Mouse (Mus musculus): ENCODE results near the gene Gm10128. TPM values are rescaled to one million over a fixed set of nuclear protein-coding genes. Genes with fewer than 3 reads are reported as not detected.
"Not testable (repeated sequence)": the region's sequence is repeated elsewhere in the genome, so short reads cannot be mapped to it uniquely, and the experiment has no call there.

Gm10128 gene
- total RNA-seq (2012; rRNA removed) (not detected in 2 replicates), total RNA-seq (2014; rRNA removed) (not detected in 2 replicates), polyA plus RNA-seq (2012; ENCODE audit: insufficient read length, low read depth) (not detected in 2 replicates)

GRCm38 (mm10) chr14:7643872-7644271 lies at the start of gene Gm10128:
Gm10128 (minus strand) TSS chr14:7643972.
- H3K4me2 ChIP-seq (ENCODE audit: insufficient read depth, low read depth, poor library complexity, severe bottlenecking); in situ Hi-C loops (cut with MboI; ENCODE audit: low pct_ligation_motif_present, low pct_unique_long_range_greater_than_20kb, low sequenced_read_pairs); H3K4me1 ChIP-seq (ENCODE audit: control insufficient read depth in 1 of 2, insufficient read depth in 2 of 2); H3K27ac ChIP-seq (ENCODE audit: insufficient read depth, low read depth); DNase-seq (ENCODE audit: extremely low read depth); H3K27me3 ChIP-seq (replicated peaks); H3K9ac ChIP-seq (ENCODE audit: insufficient read depth, low read depth); H3K9me3 ChIP-seq (replicated peaks; ENCODE audit: low read length); H3K79me2 ChIP-seq (replicated peaks; ENCODE audit: control insufficient read depth, extremely low read depth, insufficient read depth, poor library complexity, severe bottlenecking); H3K4me3 ChIP-seq (replicated peaks in 1 of 3; ENCODE audit: low read depth in 2 of 3, low read length in 2 of 3, poor library complexity in 1 of 3); dilution Hi-C loops (cut with MboI; ENCODE audit: extremely low pct_ligation_motif_present, extremely low pct_unique_long_range_greater_than_20kb, low sequenced_read_pairs); H3K36me3 ChIP-seq (replicated peaks in 1 of 2; ENCODE audit: control insufficient read depth in 1 of 2, insufficient read depth in 1 of 2, low read length in 1 of 2): not testable (repeated sequence)

GRCm38 (mm10) chr14:7681170-7681569 lies 37.4 kb upstream of the Gm10128 start:
- H3K4me1 ChIP-seq (ENCODE audit: control insufficient read depth in 1 of 2, insufficient read depth in 2 of 2); H3K79me2 ChIP-seq (replicated peaks; ENCODE audit: control insufficient read depth, extremely low read depth, insufficient read depth, poor library complexity, severe bottlenecking); H3K9me3 ChIP-seq (replicated peaks; ENCODE audit: low read length); H3K4me3 ChIP-seq (replicated peaks in 1 of 3; ENCODE audit: low read depth in 2 of 3, low read length in 2 of 3, poor library complexity in 1 of 3); dilution Hi-C loops (cut with MboI; ENCODE audit: extremely low pct_ligation_motif_present, extremely low pct_unique_long_range_greater_than_20kb, low sequenced_read_pairs); H3K36me3 ChIP-seq (replicated peaks in 1 of 2; ENCODE audit: control insufficient read depth in 1 of 2, insufficient read depth in 1 of 2, low read length in 1 of 2); H3K27me3 ChIP-seq (replicated peaks); in situ Hi-C loops (cut with MboI; ENCODE audit: low pct_ligation_motif_present, low pct_unique_long_range_greater_than_20kb, low sequenced_read_pairs); DNase-seq (ENCODE audit: extremely low read depth); H3K9ac ChIP-seq (ENCODE audit: insufficient read depth, low read depth); H3K27ac ChIP-seq (ENCODE audit: insufficient read depth, low read depth); H3K4me2 ChIP-seq (ENCODE audit: insufficient read depth, low read depth, poor library complexity, severe bottlenecking): not testable (repeated sequence)
- TF ChIP-seq CTCF (conservative IDR thresholded peaks at IDR 0.05 in 1 of 2, IDR thresholded peaks at IDR 0.05 in 1 of 2; ENCODE audit: low read depth in 2 of 2, low read length in 2 of 2) (peak in 1 of 2 experiments; percentile 19; a peak in 2 of 4 replicates), RAD21 (IDR thresholded peaks at IDR 0.05; ENCODE audit: low read depth, low read length) (peak; percentile 10)

GRCm38 (mm10) chr14:7662491-7662890 lies 18.7 kb upstream of the Gm10128 start:
- not testable (repeated sequence) for DNase-seq (ENCODE audit: extremely low read depth)

GRCm38 (mm10) chr14:7658101-7659074 lies 14.6 kb upstream of the Gm10128 start:
- in situ Hi-C loops (cut with MboI; ENCODE audit: low pct_ligation_motif_present, low pct_unique_long_range_greater_than_20kb, low sequenced_read_pairs); H3K27me3 ChIP-seq (replicated peaks); H3K9me3 ChIP-seq (replicated peaks; ENCODE audit: low read length); H3K9ac ChIP-seq (ENCODE audit: insufficient read depth, low read depth); H3K27ac ChIP-seq (ENCODE audit: insufficient read depth, low read depth); H3K79me2 ChIP-seq (replicated peaks; ENCODE audit: control insufficient read depth, extremely low read depth, insufficient read depth, poor library complexity, severe bottlenecking); dilution Hi-C loops (cut with MboI; ENCODE audit: extremely low pct_ligation_motif_present, extremely low pct_unique_long_range_greater_than_20kb, low sequenced_read_pairs); H3K4me1 ChIP-seq (ENCODE audit: control insufficient read depth in 1 of 2, insufficient read depth in 2 of 2); H3K36me3 ChIP-seq (replicated peaks in 1 of 2; ENCODE audit: control insufficient read depth in 1 of 2, insufficient read depth in 1 of 2, low read length in 1 of 2): not testable (repeated sequence)
- Histone ChIP-seq H3K4me2 (ENCODE audit: insufficient read depth, low read depth, poor library complexity, severe bottlenecking) (peak overlapping the region; percentile 70), H3K4me3 (replicated peaks in 1 of 3; ENCODE audit: low read depth in 2 of 3, low read length in 2 of 3, poor library complexity in 1 of 3) (peak overlapping the region in 1 of 3 experiments; percentile 25)
- peak; percentile 22 for DNase-seq (ENCODE audit: extremely low read depth)

More at GRCm38 (mm10) chr14:7662491-7662890, 18.7 kb upstream of the Gm10128 start:
- in situ Hi-C loops (cut with MboI; ENCODE audit: low pct_ligation_motif_present, low pct_unique_long_range_greater_than_20kb, low sequenced_read_pairs); H3K9me3 ChIP-seq (replicated peaks; ENCODE audit: low read length); H3K79me2 ChIP-seq (replicated peaks; ENCODE audit: control insufficient read depth, extremely low read depth, insufficient read depth, poor library complexity, severe bottlenecking); dilution Hi-C loops (cut with MboI; ENCODE audit: extremely low pct_ligation_motif_present, extremely low pct_unique_long_range_greater_than_20kb, low sequenced_read_pairs); H3K27ac ChIP-seq (ENCODE audit: insufficient read depth, low read depth); H3K36me3 ChIP-seq (replicated peaks in 1 of 2; ENCODE audit: control insufficient read depth in 1 of 2, insufficient read depth in 1 of 2, low read length in 1 of 2); H3K4me3 ChIP-seq (replicated peaks in 1 of 3; ENCODE audit: low read depth in 2 of 3, low read length in 2 of 3, poor library complexity in 1 of 3); H3K4me1 ChIP-seq (ENCODE audit: control insufficient read depth in 1 of 2, insufficient read depth in 2 of 2); H3K9ac ChIP-seq (ENCODE audit: insufficient read depth, low read depth); H3K4me2 ChIP-seq (ENCODE audit: insufficient read depth, low read depth, poor library complexity, severe bottlenecking); H3K27me3 ChIP-seq (replicated peaks): not testable (repeated sequence)

GRCm38 (mm10) chr14:7657456-7657855 lies 13.7 kb upstream of the Gm10128 start:
- H3K4me2 ChIP-seq (ENCODE audit: insufficient read depth, low read depth, poor library complexity, severe bottlenecking) = 0 out of 2 replicates have a peak overlapping the region, but pooled peaks have one; percentile 32
- H3K27ac ChIP-seq (ENCODE audit: insufficient read depth, low read depth); H3K4me1 ChIP-seq (ENCODE audit: control insufficient read depth in 1 of 2, insufficient read depth in 2 of 2); H3K9me3 ChIP-seq (replicated peaks; ENCODE audit: low read length); H3K4me3 ChIP-seq (replicated peaks in 1 of 3; ENCODE audit: low read depth in 2 of 3, low read length in 2 of 3, poor library complexity in 1 of 3); H3K36me3 ChIP-seq (replicated peaks in 1 of 2; ENCODE audit: control insufficient read depth in 1 of 2, insufficient read depth in 1 of 2, low read length in 1 of 2); DNase-seq (ENCODE audit: extremely low read depth); H3K27me3 ChIP-seq (replicated peaks); H3K9ac ChIP-seq (ENCODE audit: insufficient read depth, low read depth); in situ Hi-C loops (cut with MboI; ENCODE audit: low pct_ligation_motif_present, low pct_unique_long_range_greater_than_20kb, low sequenced_read_pairs); dilution Hi-C loops (cut with MboI; ENCODE audit: extremely low pct_ligation_motif_present, extremely low pct_unique_long_range_greater_than_20kb, low sequenced_read_pairs); H3K79me2 ChIP-seq (replicated peaks; ENCODE audit: control insufficient read depth, extremely low read depth, insufficient read depth, poor library complexity, severe bottlenecking): not testable (repeated sequence)

- H3K4me2 ChIP-seq (ENCODE audit: insufficient read depth, low read depth, poor library complexity, severe bottlenecking); H3K4me1 ChIP-seq (ENCODE audit: control insufficient read depth in 1 of 2, insufficient read depth in 2 of 2); H3K9ac ChIP-seq (ENCODE audit: insufficient read depth, low read depth); H3K36me3 ChIP-seq (replicated peaks in 1 of 2; ENCODE audit: control insufficient read depth in 1 of 2, insufficient read depth in 1 of 2, low read length in 1 of 2); H3K4me3 ChIP-seq (replicated peaks in 1 of 3; ENCODE audit: low read depth in 2 of 3, low read length in 2 of 3, poor library complexity in 1 of 3); H3K9me3 ChIP-seq (replicated peaks; ENCODE audit: low read length); H3K27ac ChIP-seq (ENCODE audit: insufficient read depth, low read depth); in situ Hi-C loops (cut with MboI; ENCODE audit: low pct_ligation_motif_present, low pct_unique_long_range_greater_than_20kb, low sequenced_read_pairs); dilution Hi-C loops (cut with MboI; ENCODE audit: extremely low pct_ligation_motif_present, extremely low pct_unique_long_range_greater_than_20kb, low sequenced_read_pairs); DNase-seq (ENCODE audit: extremely low read depth); H3K27me3 ChIP-seq (replicated peaks); H3K79me2 ChIP-seq (replicated peaks; ENCODE audit: control insufficient read depth, extremely low read depth, insufficient read depth, poor library complexity, severe bottlenecking): not testable (repeated sequence)
These were observed 48.3 kb downstream of the Gm10128 start, which contains the start of gene Gm10338 for GRCm38 (mm10) chr14:7595492-7595891. Gm10338 (minus strand) TSS chr14:7595592.

All from CH12.LX (cell line).